ENCODE assay signal across 16 mouse cellular contexts in genomic region chr11:111347562-111347961, GRCm38 (mm10).
DNase-seq lines count a peak whose midpoint lies in the region; ATAC-seq lines count a peak whose summit lies in the region.
"Had no signal": no experiment of that assay in that cellular context is flagged by ENCODE, and none has a peak within 500 bp of the region (broad histone marks: within the 10 kb centered on the region; RNA-seq: fewer than 3 reads in every experiment).

No protein-coding gene starts in this region.

- no peak for ATAC-seq in midbrain, embryonic 16.5 days
- ATAC-seq in kidney, embryonic 15.5 days (replicated peaks; ENCODE audit: low FRiP score), result peak; percentile 69; the same call in 1 of the 2 replicates
- ATAC-seq: hindbrain, postnatal 0 days had no signal

- H3K4me2 ChIP-seq in midbrain, embryonic 16.5 days (ENCODE audit: low read length), result no peak overlapping the region
- H3K4me2 ChIP-seq in kidney, embryonic 15.5 days, result no peak overlapping the region
- H3K4me2 ChIP-seq: embryonic facial prominence, embryonic 12.5 days; heart, embryonic 15.5 days; neural tube, embryonic 13.5 days had no signal

- H3K4me3 ChIP-seq in midbrain, embryonic 10.5 days, result no peak overlapping the region
- no peak overlapping the region for H3K4me3 ChIP-seq in midbrain, embryonic 16.5 days (ENCODE audit: low read depth, low read length)
- no peak overlapping the region for H3K4me3 ChIP-seq in kidney, embryonic 15.5 days (replicated peaks)
- H3K4me3 ChIP-seq: embryonic facial prominence, embryonic 12.5 days; heart, embryonic 15.5 days; neural tube, embryonic 13.5 days had no signal

- no peak overlapping the region for H3K9ac ChIP-seq in midbrain, embryonic 16.5 days (ENCODE audit: low read depth, low read length)
- no peak overlapping the region for H3K9ac ChIP-seq in kidney, embryonic 15.5 days
- H3K9ac ChIP-seq: embryonic facial prominence, embryonic 12.5 days; heart, embryonic 15.5 days; neural tube, embryonic 13.5 days had no signal

- WGBS in midbrain, embryonic 10.5 days, result 6% methylated on average over 1 of the region's 1 CpGs
- WGBS in midbrain, embryonic 16.5 days, result 12% methylated on average over 1 of the region's 1 CpGs
- 29% methylated on average over 1 of the region's 1 CpGs for WGBS in kidney, embryonic 15.5 days

- no peaks in the 10 kb centered on the region for H3K36me3 ChIP-seq in midbrain, embryonic 10.5 days
- H3K36me3 ChIP-seq in midbrain, embryonic 16.5 days (ENCODE audit: control insufficient read depth, insufficient read depth, low read length), result no peaks in the 10 kb centered on the region
- no peaks in the 10 kb centered on the region for H3K36me3 ChIP-seq in kidney, embryonic 15.5 days
- H3K36me3 ChIP-seq: embryonic facial prominence, embryonic 12.5 days; G1E; heart, embryonic 15.5 days; neural tube, embryonic 13.5 days had no signal

- H3K27me3 ChIP-seq in midbrain, embryonic 10.5 days (ENCODE audit: low read depth, poor library complexity, severe bottlenecking), result no peaks in the 10 kb centered on the region
- no peaks in the 10 kb centered on the region for H3K27me3 ChIP-seq in midbrain, embryonic 16.5 days (ENCODE audit: control insufficient read depth, insufficient read depth, low read depth, low read length)
- H3K27me3 ChIP-seq in kidney, embryonic 15.5 days, result no peaks in the 10 kb centered on the region
- H3K27me3 ChIP-seq: embryonic facial prominence, embryonic 12.5 days; heart, embryonic 15.5 days; neural tube, embryonic 13.5 days had no signal

- DNase-seq in midbrain, embryonic 10.5 days (ENCODE audit: low spot score), result peak; percentile 14
- DNase-seq in embryo, embryonic 11 days, result peak; percentile 9
- DNase-seq in yolk sac, embryonic 10.5 days (ENCODE audit: low spot score), result peak; percentile 79
- DNase-seq in thymus, postnatal 25 days, result no peak
- no peak for DNase-seq in cerebellum, adult 9-10 months
- DNase-seq: adrenal gland, postnatal 10 days; cerebellum, adult 8-10 months; heart, adult 11 months; lung, postnatal 14 days had no signal

- no peak overlapping the region for H3K27ac ChIP-seq in midbrain, embryonic 10.5 days (replicated peaks)
- no peak overlapping the region for H3K27ac ChIP-seq in midbrain, embryonic 16.5 days (ENCODE audit: low read length)
- H3K27ac ChIP-seq in kidney, embryonic 15.5 days, result no peak overlapping the region
- H3K27ac ChIP-seq: embryonic facial prominence, embryonic 12.5 days; heart, embryonic 15.5 days; hindbrain, postnatal 0 days; neural tube, embryonic 13.5 days had no signal

- H3K4me1 ChIP-seq in midbrain, embryonic 10.5 days, result peaks cover 6% of the 10 kb centered on the region
- no peaks in the 10 kb centered on the region for H3K4me1 ChIP-seq in midbrain, embryonic 16.5 days (ENCODE audit: control insufficient read depth, insufficient read depth, low read length)
- H3K4me1 ChIP-seq in kidney, embryonic 15.5 days, result no peaks in the 10 kb centered on the region
- H3K4me1 ChIP-seq: embryonic facial prominence, embryonic 12.5 days; heart, embryonic 15.5 days; neural tube, embryonic 13.5 days had no signal

- H3K9me3 ChIP-seq in midbrain, embryonic 10.5 days (replicated peaks), result no peaks in the 10 kb centered on the region
- no peaks in the 10 kb centered on the region for H3K9me3 ChIP-seq in midbrain, embryonic 16.5 days (replicated peaks; ENCODE audit: control insufficient read depth, low read length, poor library complexity, severe bottlenecking)
- H3K9me3 ChIP-seq in kidney, embryonic 15.5 days (replicated peaks), result no peaks in the 10 kb centered on the region
- H3K9me3 ChIP-seq: embryonic facial prominence, embryonic 12.5 days; heart, embryonic 15.5 days; neural tube, embryonic 13.5 days had no signal

Comparison
In these comparisons a context has a peak if more than half of its experiments do, and no peak if none do; other contexts are left out.
1. DNase-seq: peak in midbrain, embryonic 10.5 days (single experiment), embryo, embryonic 11 days (single experiment) and yolk sac, embryonic 10.5 days (single experiment); none in thymus, postnatal 25 days (single experiment) and cerebellum, adult 9-10 months (single experiment).